Mouse (Mus musculus): ENCODE data around the gene Phldb1. TPM values are rescaled to one million over a fixed set of nuclear protein-coding genes. Genes with fewer than 3 reads are reported as not detected.

Phldb1 gene
- total and polyA plus RNA-seq, 3 experiments, result 13.8 to 23.0 TPM; not detected in 1

DNA sequence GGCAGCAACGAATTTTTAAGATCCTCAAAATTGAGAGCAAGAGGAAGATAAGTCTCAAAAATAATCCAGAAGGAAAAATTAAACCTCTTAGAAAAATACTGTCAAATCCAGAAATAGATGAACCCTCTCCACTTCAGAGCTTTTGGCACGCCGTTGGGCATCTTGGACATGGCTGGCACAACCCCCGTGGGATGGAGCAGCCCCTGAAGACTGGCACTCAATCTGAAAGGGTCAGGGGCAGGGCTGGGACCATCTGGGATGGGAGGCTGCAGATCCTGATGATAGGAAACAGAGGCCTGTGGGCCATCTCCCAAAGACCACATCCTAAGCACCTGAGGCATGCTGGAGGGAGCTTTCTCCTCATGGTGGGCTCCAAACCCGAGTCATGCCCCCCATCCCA lies 24.8 kb downstream of the Phldb1 start:
- H3K4me1 ChIP-seq (ENCODE audit: control insufficient read depth in 1 of 2, insufficient read depth in 2 of 2, low read length in 2 of 2), result peaks cover 0 to 4% of the 10 kb centered on the region in 2 experiments; a peak in 2 of 4 replicates
- H3K36me3 ChIP-seq (ENCODE audit: control insufficient read depth in 1 of 2, insufficient read depth in 2 of 2, low read length in 2 of 2), result no peaks in the 10 kb centered on the region
- H3K9me3 ChIP-seq (replicated peaks; ENCODE audit: insufficient read depth, low read length), result no peaks in the 10 kb centered on the region
- no peak for DNase-seq (ENCODE audit: low read depth, low spot score)
- H3K27me3 ChIP-seq (ENCODE audit: control insufficient read depth in 1 of 2, insufficient read depth in 2 of 2, low read length in 2 of 2), result no peaks in the 10 kb centered on the region
- H3K27ac ChIP-seq (ENCODE audit: control insufficient read depth, low read depth, low read length), result no peak overlapping the region
- H3K9ac ChIP-seq (ENCODE audit: control insufficient read depth, low read depth, low read length, poor library complexity, severe bottlenecking), result no peak overlapping the region
- no peaks in the 10 kb centered on the region for H3K79me2 ChIP-seq (ENCODE audit: control insufficient read depth, insufficient read depth, low read length, poor library complexity)
- TF ChIP-seq ZKSCAN1 (IDR thresholded peaks at IDR 0.05; ENCODE audit: low read depth, low read length) (no peak), MAZ (IDR thresholded peaks at IDR 0.05; ENCODE audit: low read depth, low read length) (no peak), SIN3A (IDR thresholded peaks at IDR 0.05; ENCODE audit: low read length) (no peak), BHLHE40 (IDR thresholded peaks at IDR 0.05; ENCODE audit: borderline replicate concordance, low read depth, low read length) (no peak), NELFE (IDR thresholded peaks at IDR 0.05; ENCODE audit: low read depth, low read length) (no peak), ZMIZ1 (IDR thresholded peaks at IDR 0.05; ENCODE audit: low read depth, low read length) (no peak), JUND (IDR thresholded peaks at IDR 0.05; ENCODE audit: low read depth, low read length) (no peak)
- no peak overlapping the region for H3K4me3 ChIP-seq (ENCODE audit: control insufficient read depth in 1 of 2, insufficient read depth in 1 of 2, low read depth in 2 of 2, low read length in 2 of 2)

DNA sequence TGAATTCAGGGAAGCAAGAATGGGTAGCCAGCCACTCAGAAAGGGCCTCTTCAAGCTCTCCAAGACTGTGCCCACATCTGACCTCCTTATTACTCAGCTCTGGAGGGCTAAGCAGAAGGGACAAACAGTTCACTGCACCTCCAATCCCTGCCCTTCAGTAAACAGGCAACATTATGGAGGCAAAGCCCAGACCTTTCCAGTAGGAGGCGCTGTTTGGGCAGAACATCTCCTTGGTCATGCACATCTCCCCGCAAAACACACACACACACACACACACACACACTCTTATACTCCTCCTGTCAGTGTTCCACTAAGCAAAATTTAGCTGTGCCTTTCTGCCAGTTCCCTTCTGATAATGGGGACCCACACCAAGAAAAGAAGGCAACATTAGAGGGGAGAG lies 25.4 kb downstream of the Phldb1 start:
- H3K4me1 ChIP-seq (ENCODE audit: control insufficient read depth in 1 of 2, insufficient read depth in 2 of 2, low read length in 2 of 2), result peaks cover 0 to 4% of the 10 kb centered on the region in 2 experiments; a peak in 2 of 4 replicates
- H3K27me3 ChIP-seq (ENCODE audit: control insufficient read depth in 1 of 2, insufficient read depth in 2 of 2, low read length in 2 of 2), result no peaks in the 10 kb centered on the region
- peak; percentile 61 for DNase-seq (ENCODE audit: low read depth, low spot score)
- H3K36me3 ChIP-seq (ENCODE audit: control insufficient read depth in 1 of 2, insufficient read depth in 2 of 2, low read length in 2 of 2), result no peaks in the 10 kb centered on the region; a peak in 1 of 4 replicates
- TF ChIP-seq SMC3 (IDR thresholded peaks at IDR 0.05; ENCODE audit: low read depth, low read length) (peak; percentile 55), CHD2 (IDR thresholded peaks at IDR 0.05; ENCODE audit: low read length) (no peak), POLR2AphosphoS2 (IDR thresholded peaks at IDR 0.05; ENCODE audit: low read length) (no peak), RAD21 (IDR thresholded peaks at IDR 0.05; ENCODE audit: low read depth, low read length) (peak; percentile 43), MAX (IDR thresholded peaks at IDR 0.05; ENCODE audit: low read length) (no peak), HCFC1 (IDR thresholded peaks at IDR 0.05; ENCODE audit: low read depth, low read length) (no peak), ZC3H11A (IDR thresholded peaks at IDR 0.05; ENCODE audit: low read depth, low read length) (peak; percentile 46; the same call in 1 of the 2 replicates), CTCF (IDR thresholded peaks at IDR 0.05 in 2 of 3, conservative IDR thresholded peaks at IDR 0.05 in 1 of 3; ENCODE audit: control insufficient read depth in 1 of 3, insufficient read depth in 1 of 3, low read depth in 2 of 3, low read length in 3 of 3, poor library complexity in 1 of 3, severe bottlenecking in 1 of 3) (peak; percentile 67 to 79 (median 75)), NELFE (IDR thresholded peaks at IDR 0.05; ENCODE audit: low read depth, low read length) (no peak)
- no peak overlapping the region for H3K4me3 ChIP-seq (ENCODE audit: control insufficient read depth in 1 of 2, insufficient read depth in 1 of 2, low read depth in 2 of 2, low read length in 2 of 2)
- no peak overlapping the region for H3K27ac ChIP-seq (ENCODE audit: control insufficient read depth, low read depth, low read length)
- no peaks in the 10 kb centered on the region for H3K79me2 ChIP-seq (ENCODE audit: control insufficient read depth, insufficient read depth, low read length, poor library complexity)
- H3K9me3 ChIP-seq (replicated peaks; ENCODE audit: insufficient read depth, low read length), result no peaks in the 10 kb centered on the region
- H3K9ac ChIP-seq (ENCODE audit: control insufficient read depth, low read depth, low read length, poor library complexity, severe bottlenecking), result no peak overlapping the region

DNA sequence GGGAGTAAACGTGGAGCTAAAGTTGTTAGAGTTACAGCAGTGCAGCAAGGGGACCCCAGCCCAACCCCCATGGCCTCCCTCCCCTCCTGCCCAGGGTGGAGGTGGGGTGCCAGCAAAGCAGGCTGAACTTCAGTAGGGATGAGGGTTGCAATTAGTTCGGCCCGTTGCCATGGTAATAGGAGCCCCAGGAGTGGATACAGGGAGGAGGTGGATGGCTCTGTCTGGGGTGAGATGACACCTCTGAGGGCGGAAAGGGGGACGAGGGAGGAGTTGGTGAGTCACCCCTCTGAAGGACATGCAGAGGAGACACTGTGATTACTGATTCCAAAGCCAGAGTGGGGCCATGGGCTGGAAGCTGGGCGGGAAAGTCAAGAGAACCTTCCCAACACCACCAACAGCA lies 26.1 kb downstream of the Phldb1 start:
- DNase-seq (ENCODE audit: low read depth, low spot score), result no peak
- Histone ChIP-seq H3K79me2 (ENCODE audit: control insufficient read depth, insufficient read depth, low read length, poor library complexity) (no peaks in the 10 kb centered on the region), H3K9ac (ENCODE audit: control insufficient read depth, low read depth, low read length, poor library complexity, severe bottlenecking) (no peak overlapping the region), H3K27me3 (ENCODE audit: control insufficient read depth in 1 of 2, insufficient read depth in 2 of 2, low read length in 2 of 2) (no peaks in the 10 kb centered on the region), H3K4me1 (ENCODE audit: control insufficient read depth in 1 of 2, insufficient read depth in 2 of 2, low read length in 2 of 2) (peaks cover 0 to 4% of the 10 kb centered on the region in 2 experiments; a peak in 2 of 4 replicates), H3K4me3 (ENCODE audit: control insufficient read depth in 1 of 2, insufficient read depth in 1 of 2, low read depth in 2 of 2, low read length in 2 of 2) (no peak overlapping the region), H3K27ac (ENCODE audit: control insufficient read depth, low read depth, low read length) (no peak overlapping the region), H3K36me3 (ENCODE audit: control insufficient read depth in 1 of 2, insufficient read depth in 2 of 2, low read length in 2 of 2) (no peaks in the 10 kb centered on the region; a peak in 1 of 4 replicates), H3K9me3 (replicated peaks; ENCODE audit: insufficient read depth, low read length) (no peaks in the 10 kb centered on the region)
- TF ChIP-seq NELFE (IDR thresholded peaks at IDR 0.05; ENCODE audit: low read depth, low read length) (no peak), NRF1 (IDR thresholded peaks at IDR 0.05; ENCODE audit: insufficient read depth, low read depth, low read length, poor library complexity, severe bottlenecking) (no peak), USF1 (IDR thresholded peaks at IDR 0.05; ENCODE audit: low read depth, low read length) (no peak), MAX (IDR thresholded peaks at IDR 0.05; ENCODE audit: low read length) (no peak), USF2 (IDR thresholded peaks at IDR 0.05; ENCODE audit: borderline replicate concordance in 1 of 2, insufficient read depth in 1 of 2, low read depth in 1 of 2, low read length in 2 of 2) (no peak), RCOR1 (IDR thresholded peaks at IDR 0.05; ENCODE audit: low read depth, low read length) (no peak), MYC (IDR thresholded peaks at IDR 0.05; ENCODE audit: low read depth, low read length) (no peak), E2F4 (IDR thresholded peaks at IDR 0.05; ENCODE audit: borderline replicate concordance, low read depth, low read length) (no peak), TAL1 (IDR thresholded peaks at IDR 0.05; ENCODE audit: low read length) (no peak), SIN3A (IDR thresholded peaks at IDR 0.05; ENCODE audit: low read length) (no peak), GATA1 (IDR thresholded peaks at IDR 0.05; ENCODE audit: low read depth, low read length) (no peak), HCFC1 (IDR thresholded peaks at IDR 0.05; ENCODE audit: low read depth, low read length) (no peak), MYB (IDR thresholded peaks at IDR 0.05; ENCODE audit: low read depth, low read length) (no peak), ETS1 (IDR thresholded peaks at IDR 0.05; ENCODE audit: low read depth, low read length) (no peak), POLR2A (IDR thresholded peaks at IDR 0.05; ENCODE audit: control insufficient read depth in 1 of 2, insufficient read depth in 1 of 2, low read depth in 1 of 2, low read length in 2 of 2, poor library complexity in 1 of 2) (no peak), RAD21 (IDR thresholded peaks at IDR 0.05; ENCODE audit: low read depth, low read length) (no peak), CHD2 (IDR thresholded peaks at IDR 0.05; ENCODE audit: low read length) (no peak)
